Mouse (Mus musculus): Measurements from ENCODE around the gene Slc38a3.
A peak's percentile ranks its signal among the peaks of the same experiment; 100 is the strongest.

Gene Slc38a3

DNA sequence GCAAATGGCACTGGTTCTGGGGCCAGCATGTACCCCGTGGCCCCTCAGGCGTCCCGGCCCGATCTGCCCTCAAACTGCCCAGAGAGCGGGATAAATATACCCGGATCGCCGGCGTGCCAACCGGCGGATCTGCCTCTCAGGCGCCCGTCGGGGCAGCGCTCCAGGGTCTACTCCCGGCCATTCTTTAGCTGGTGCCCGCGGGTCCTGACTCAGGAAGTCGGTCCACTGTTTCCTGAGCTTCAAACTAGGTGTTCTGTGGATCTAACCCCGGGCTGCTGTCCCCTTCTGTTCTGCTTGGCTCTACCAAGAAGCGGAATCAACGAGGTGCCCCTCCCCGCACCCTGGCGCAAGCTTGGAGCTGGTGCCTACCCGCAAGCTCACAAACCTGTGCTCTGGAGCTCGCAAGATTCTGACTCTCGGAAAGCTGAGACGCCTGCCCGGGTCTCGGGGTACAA lies 2.6 kb downstream of the Slc38a3 start:
- no peak for DNase-seq (ENCODE audit: low spot score in 2 of 2)

GRCm38 (mm10) chr9:107665308-107665707 lies 4.0 kb downstream of the Slc38a3 start:
- no peak for DNase-seq (ENCODE audit: low spot score in 2 of 2)

GRCm38 (mm10) chr9:107663525-107663924 lies 5.8 kb downstream of the Slc38a3 start:
- no peak for DNase-seq (ENCODE audit: low spot score in 2 of 2)

DNA sequence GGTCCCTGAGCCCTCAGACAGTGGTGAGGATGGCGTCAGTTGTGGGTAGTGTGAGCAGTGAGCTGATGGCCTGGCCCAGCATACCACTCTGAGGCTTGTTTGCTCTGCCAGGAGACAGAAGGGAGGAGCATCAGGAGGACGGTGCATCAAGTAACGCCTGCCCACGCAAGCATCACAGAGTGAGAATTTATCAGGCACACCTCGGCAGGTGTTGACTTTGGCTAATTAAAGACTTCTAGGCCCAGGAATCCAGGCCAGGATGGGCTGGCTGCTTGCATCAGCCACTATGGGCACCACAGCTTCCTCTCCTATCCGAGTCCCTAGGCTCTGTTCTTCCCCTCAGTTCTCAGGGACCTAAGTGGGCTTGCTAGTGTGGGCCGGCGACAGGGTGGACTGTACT lies 7.0 kb downstream of the Slc38a3 start:
- DNase-seq (ENCODE audit: low spot score in 2 of 2) = no peak

DNA sequence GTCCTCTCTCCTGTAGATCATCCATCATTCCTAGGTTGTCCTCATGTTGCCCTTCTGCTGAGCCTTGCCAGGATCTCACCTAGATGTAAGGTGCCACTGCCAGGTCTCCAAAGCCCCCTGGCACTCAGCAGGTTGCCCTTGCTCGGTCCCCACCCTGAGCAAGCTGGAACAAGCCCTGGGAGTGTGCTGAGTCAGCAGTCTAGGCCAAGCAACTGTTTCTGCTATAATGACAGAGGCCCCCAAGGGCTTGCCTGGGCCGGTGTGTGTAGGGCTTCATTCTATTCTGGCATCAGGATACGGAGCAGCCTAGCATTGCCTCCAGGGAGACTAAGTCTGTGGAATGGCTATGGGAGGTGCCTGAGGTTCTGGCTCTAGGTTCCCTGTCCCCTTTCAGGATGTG lies 8.6 kb downstream of the Slc38a3 start:
- no peak for DNase-seq (ENCODE audit: low spot score in 2 of 2)

DNA sequence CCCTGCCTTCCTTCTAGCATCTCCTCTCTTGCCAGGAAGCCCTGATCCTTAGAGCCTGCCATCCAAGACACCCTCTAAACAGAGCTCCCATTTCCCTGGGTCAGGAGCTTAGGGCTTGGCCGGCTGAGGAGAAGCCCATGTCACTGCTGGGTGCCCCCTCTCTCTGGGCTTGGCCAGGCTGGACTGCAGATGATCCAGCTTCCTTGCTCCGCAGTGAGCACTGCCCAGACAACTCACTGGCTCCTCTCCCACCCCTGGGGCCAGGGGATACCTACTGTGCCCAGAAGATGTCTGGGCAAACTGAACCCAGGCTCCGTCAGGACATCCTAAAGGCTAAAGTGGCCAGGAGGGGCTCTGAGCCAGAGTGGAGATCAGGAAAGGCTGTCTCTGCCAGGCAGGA lies 9.4 kb downstream of the Slc38a3 start:
- no peak for DNase-seq (ENCODE audit: low spot score in 2 of 2)

GRCm38 (mm10) chr9:107659551-107659950 lies 9.8 kb downstream of the Slc38a3 start:
- DNase-seq (ENCODE audit: low spot score in 2 of 2) = peak; percentile 67 to 78

GRCm38 (mm10) chr9:107658096-107658495 lies 11.2 kb downstream of the Slc38a3 start:
- DNase-seq (ENCODE audit: low spot score in 2 of 2) = no peak

DNA sequence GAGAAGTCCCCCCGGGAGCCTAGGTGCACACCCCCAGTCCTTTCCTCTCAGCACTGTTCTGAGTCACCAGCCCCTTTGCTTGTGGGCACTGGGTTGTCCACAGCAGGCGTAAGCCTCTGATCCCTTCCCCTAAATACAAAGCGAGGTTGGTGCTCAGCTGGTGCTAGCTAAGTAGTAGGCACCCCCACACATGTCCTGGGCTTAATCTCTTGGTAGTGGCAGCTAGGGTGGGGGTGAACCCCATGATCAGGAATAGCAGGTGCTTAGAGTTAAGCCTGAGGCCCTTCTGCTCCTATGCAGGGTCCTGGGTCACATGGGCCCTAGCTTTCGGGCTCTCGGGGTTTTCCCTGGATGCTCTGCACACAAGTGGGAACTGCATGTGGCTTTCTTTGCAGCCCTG lies 12.2 kb downstream of the Slc38a3 start:
- DNase-seq (ENCODE audit: low spot score in 2 of 2) = no peak

- no peak for DNase-seq (ENCODE audit: low spot score in 2 of 2)
Observed at GRCm38 (mm10) chr9:107654585-107654984, 14.7 kb downstream of the Slc38a3 start.

GRCm38 (mm10) chr9:107653474-107653873 lies 15.9 kb downstream of the Slc38a3 start:
- no peak for DNase-seq (ENCODE audit: low spot score in 2 of 2)

DNA sequence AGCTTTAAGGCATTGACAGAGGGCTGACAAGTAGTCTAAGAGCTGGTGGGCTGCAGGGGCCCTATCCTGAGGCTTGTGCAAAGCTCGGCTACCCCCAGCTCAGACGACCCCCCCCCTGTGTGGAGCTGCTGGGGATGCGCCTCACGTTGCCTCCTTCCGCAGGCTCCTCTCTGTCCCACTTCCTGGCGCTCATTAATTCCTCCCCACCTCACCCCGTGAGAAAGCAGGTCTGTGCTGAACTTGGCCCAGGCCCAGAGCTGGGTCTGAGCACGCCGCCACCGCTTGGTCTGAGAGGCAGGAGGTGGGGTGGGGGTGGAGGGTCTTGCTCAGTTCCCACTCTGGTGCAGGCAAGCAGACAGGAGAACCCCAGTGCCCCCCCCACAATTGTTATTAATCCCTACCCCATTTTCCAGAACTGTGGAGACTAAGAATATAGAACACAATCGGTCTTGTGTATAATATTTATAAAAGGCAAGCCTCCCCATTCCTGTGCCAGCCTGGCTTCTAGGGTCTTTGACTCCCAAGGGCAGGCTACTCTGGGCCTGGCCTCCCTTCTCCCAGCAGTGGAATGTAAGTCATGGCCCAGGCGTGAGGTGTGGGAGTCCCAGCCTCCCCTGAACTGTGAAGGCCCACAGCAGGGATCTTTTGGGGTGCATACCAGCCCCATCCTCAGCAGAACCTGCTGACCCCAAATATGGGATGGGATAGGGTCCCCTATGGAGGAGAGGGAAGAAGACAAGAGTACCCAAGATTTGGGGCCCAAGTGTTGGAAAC lies 18.4 kb downstream of the Slc38a3 start:
- DNase-seq (ENCODE audit: low spot score in 2 of 2) = peak in 1 of 2 experiments; percentile 58

GRCm38 (mm10) chr9:107650225-107650624 lies 19.1 kb downstream of the Slc38a3 start:
- no peak for DNase-seq (ENCODE audit: low spot score in 2 of 2)

- DNase-seq (ENCODE audit: low spot score in 2 of 2) = no peak
Observed at GRCm38 (mm10) chr9:107648767-107649166, 20.6 kb downstream of the Slc38a3 start.

DNA sequence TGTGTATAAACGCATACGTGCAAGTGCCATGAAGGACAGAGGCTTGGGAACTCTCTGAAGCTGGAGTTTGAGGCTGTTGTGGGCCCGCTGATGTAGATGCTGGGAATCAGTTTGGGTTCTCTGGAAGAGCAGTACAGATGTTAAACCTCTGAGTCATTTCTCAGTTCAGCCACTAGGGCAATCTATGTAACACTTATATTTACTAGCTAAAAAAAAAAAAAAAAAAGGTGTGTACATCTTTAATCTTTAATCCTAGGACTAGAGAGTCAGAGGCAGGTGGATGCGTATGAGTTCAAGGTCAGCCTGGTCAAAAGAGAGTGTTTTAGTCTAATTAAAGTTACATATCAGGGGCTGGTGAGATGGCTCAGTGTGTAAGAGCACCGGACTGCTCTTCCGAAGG lies 22.4 kb downstream of the Slc38a3 start:
- no peak for DNase-seq (ENCODE audit: low spot score in 2 of 2)

- DNase-seq (ENCODE audit: low spot score in 2 of 2) = peak in 1 of 2 experiments; percentile 81
Observed at GRCm38 (mm10) chr9:107645577-107645976, 23.8 kb downstream of the Slc38a3 start.

DNA sequence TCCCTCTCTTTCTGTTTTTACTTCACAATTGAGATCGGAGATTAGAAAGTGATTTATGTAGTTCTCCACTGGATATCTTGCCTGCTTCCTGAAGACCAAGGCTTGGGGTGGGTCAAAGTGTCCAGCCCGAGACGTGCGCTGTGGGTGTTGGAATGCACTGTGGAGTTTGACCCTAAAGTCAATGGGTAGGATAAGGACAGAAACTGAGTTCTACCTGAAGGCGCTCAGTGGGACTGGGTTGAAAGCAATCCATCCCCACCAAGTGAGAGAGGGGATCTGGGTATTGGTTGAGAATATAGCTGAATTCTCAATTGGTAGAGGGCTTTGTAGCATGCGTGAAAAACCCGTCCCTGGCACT lies 24.2 kb downstream of the Slc38a3 start:
- DNase-seq (ENCODE audit: low spot score in 2 of 2) = no peak

DNA sequence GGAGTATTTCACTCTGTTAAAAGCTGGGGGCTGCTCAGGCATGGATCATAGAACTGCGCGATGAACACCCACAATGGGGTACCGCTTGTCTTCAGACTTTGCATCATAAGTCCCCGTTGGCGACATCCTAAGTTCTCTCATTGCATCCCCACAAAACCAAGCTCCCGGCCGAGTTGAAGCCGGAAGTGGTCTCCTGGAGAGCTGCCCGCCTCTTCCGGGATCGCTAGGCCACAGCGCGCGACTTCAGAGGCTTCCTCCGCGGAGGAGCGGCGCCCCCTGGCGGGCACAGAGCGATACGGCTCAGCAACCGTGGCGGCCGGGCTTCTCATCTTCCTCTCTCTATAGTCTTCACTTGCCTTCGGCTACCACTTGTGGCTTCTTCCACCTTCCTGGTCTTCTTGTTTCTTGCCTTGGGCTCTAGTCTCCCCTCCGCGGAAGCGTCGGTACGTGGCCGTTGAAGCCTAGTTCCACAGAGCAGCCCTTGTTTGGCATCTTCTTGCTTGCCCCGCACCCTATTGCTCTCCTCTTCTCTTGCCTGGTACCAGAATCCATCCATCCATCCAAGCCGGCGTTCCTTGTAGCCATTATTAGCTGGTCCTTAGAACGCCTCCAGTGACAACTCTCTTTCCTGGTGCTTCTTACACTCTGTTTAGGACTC lies 24.7 kb downstream of the Slc38a3 start:
- peak; percentile 76 to 87 for DNase-seq (ENCODE audit: low spot score in 2 of 2)

GRCm38 (mm10) chr9:107643544-107644214 lies 25.7 kb downstream of the Slc38a3 start:
- DNase-seq (ENCODE audit: low spot score in 2 of 2) = no peak

GRCm38 (mm10) chr9:107641666-107642065 lies 27.7 kb downstream of the Slc38a3 start:
- no peak for DNase-seq (ENCODE audit: low spot score in 2 of 2)

- no peak for DNase-seq (ENCODE audit: low spot score in 2 of 2)
Observed at GRCm38 (mm10) chr9:107640257-107640772, 29.0 kb downstream of the Slc38a3 start.

DNA sequence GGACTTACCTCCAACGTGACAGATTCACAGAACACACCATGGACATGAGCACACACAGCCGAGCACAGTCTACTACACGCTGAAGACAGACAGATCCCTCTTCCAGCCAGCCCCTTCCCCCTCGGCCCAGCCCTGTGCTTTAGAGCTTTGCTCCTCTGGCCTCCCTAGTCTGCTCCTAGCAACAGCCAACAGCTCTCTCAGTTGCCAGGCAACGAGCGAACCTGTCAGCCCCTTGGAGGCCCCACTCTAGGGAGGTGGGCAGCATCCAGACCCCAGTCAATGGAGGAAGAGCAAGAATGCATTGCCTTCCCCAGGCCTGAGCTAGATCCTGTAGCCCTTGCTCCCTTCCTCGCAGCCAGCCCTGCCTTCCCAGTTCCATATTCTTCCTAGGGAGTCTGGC lies 32.3 kb downstream of the Slc38a3 start:
- no peak for DNase-seq (ENCODE audit: low spot score in 2 of 2)

All from frontal cortex, postnatal 10 days (tissue).